Mouse (Mus musculus) C2C12 (cell line): ENCODE results near the gene Dmap1.

Experiments
- CEBPB ChIP-seq: IDR thresholded peaks from one replicate; pipeline ENCODE4 v1.6.1; 2011; ENCODE audit warnings: low read depth, mild to moderate bottlenecking, control low read depth, moderate library complexity
- CTCF ChIP-seq: IDR thresholded peaks from one replicate; pipeline ENCODE4 v1.5.1; 2011; ENCODE audit not compliant: control insufficient read depth, insufficient read depth, insufficient read length
- FOSL1 ChIP-seq: IDR thresholded peaks from one replicate; pipeline ENCODE4 v1.8.0; 2011; ENCODE audit warnings: mild to moderate bottlenecking, low read length; ENCODE audit not compliant: poor library complexity, insufficient read depth, severe bottlenecking
- MAX ChIP-seq: IDR thresholded peaks from one replicate; pipeline ENCODE4 v1.6.1; 2011; ENCODE audit warnings: mild to moderate bottlenecking, control low read depth
- MYOG ChIP-seq: IDR thresholded peaks from one replicate; pipeline ENCODE4 v1.6.1; 2011; ENCODE audit not compliant: control insufficient read depth, insufficient read length; ENCODE audit errors: extremely low read depth
- USF1 ChIP-seq: IDR thresholded peaks from one replicate; pipeline ENCODE4 v1.6.1; 2011; ENCODE audit warnings: low read depth, mild to moderate bottlenecking, control low read depth, moderate library complexity

DNA sequence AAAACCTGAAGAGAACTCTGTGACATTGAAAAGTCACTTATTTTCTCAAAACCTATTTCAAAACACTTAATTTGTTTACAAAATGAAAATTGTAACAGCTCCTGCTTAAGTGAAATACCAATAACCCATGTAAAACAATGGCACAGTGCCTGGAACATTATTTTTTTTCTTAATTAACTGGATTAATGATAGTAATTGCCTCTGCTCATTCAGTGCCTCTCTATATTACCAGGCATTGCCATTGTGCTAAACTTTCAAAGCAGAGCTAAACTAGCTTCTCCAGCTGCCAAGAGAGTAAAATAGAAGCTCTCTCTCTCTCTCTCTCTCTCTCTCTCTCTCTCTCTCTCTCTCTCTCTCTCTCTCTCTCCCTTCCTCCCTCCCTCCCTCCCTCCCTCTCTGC lies 390 bp upstream of the Dmap1 start:
- TF ChIP-seq CTCF = no peak
- TF ChIP-seq CEBPB = no peak
- TF ChIP-seq USF1 = no peak
- no peak for TF ChIP-seq FOSL1
- TF ChIP-seq MYOG = no peak
- TF ChIP-seq MAX = no peak
